Mouse (Mus musculus) lung, postnatal 0 days (tissue): ENCODE data around the gene Thrap3.

ENCODE experiments used
- CTCF ChIP-seq: IDR thresholded peaks from 2 replicates; pipeline ENCODE4 v1.5.1; 2016; ENCODE audit warnings: antibody characterized with exemption, mild to moderate bottlenecking
- EP300 ChIP-seq: IDR thresholded peaks from 2 replicates; pipeline ENCODE4 v1.6.1; 2016; ENCODE audit warnings: antibody characterized with exemption, mild to moderate bottlenecking, control low read depth

DNA sequence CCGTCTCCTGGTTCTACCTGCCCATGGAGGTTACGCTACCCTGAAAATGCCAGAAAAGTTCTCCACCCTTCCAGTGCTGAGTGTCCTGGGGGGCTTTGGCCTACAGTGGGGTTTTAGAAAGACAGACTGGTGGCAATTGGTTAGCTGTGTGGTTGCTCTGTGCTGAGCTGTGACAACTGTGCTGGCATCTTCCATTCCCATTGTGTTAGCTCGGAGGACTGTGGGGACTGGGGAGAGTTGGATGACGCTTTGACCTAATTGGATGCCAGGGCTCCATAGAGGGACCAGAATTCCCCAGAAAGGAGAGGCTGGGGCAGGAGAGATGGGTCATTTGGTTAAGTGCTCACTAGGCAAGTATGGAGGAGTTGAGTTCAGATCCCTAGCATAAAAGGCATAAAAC, 68.3 kb downstream of the Thrap3 start:
- TF ChIP-seq CTCF, result no peak
- no peak for TF ChIP-seq EP300
